Mouse (Mus musculus): Measurements from ENCODE around the gene Slc12a8.

DNA sequence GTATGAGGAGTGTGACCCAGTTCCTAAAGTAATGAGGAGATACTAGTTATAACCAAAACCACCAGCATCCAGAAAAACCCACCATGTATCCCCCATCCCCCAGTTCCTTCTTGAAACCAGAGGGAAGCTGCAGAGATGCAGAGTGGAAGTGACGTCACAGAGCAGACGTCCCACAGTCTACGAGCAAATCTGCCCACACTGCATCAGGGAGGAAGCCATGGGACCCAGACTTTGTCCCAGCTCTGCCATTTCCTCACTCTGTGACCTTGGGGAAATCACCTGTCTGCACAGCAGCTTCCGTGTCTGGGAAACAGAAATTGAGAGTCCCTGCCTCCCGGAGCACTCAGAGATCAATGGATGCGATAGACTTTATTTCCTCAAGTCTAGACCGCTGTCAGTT lies 56.6 kb downstream of the Slc12a8 start:
- no peak for TF ChIP-seq EP300 (IDR thresholded peaks at IDR 0.05; ENCODE audit: low read depth)
- no peak for TF ChIP-seq CTCF (IDR thresholded peaks at IDR 0.05; ENCODE audit: low read depth)
